Comparison of ENCODE assay signal across 26 mouse cellular contexts in the genomic region with DNA sequence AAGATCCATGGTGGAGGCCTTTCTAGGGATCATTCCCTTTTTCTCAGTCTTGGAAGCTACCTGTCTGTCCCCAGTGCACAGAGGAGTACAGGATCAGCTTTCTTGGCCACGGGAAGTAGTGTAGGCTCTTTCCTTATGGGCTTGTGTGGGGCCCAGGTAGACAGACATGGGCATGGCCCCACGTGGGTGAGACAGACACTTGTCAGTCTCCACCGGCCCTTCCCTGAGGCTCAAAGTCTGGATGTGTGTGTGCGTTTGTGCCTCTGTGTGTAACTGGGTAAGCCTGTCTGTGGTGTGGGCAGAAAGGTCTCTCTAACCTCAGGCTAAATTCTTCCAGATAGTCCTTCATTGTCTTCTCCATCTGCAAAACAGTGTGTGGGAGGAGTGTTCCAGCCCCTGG. TPM values are rescaled to one million over a fixed set of nuclear protein-coding genes. Genes with fewer than 3 reads are reported as not detected.
A peak's percentile ranks its signal among the peaks of the same experiment; 100 is the strongest.
DNase-seq lines count a peak whose midpoint lies in the region; ATAC-seq and TF ChIP-seq lines count a peak whose summit lies in the region.
"Had no signal": no experiment of that assay in that cellular context is flagged by ENCODE, and none has a peak within 500 bp of the region (broad histone marks: within the 10 kb centered on the region; RNA-seq: fewer than 3 reads in every experiment).

No protein-coding gene starts in this region.

- H3K4me2 ChIP-seq in forebrain, embryonic 16.5 days (ENCODE audit: low read length): no peak overlapping the region
- H3K4me2 ChIP-seq in limb, embryonic 12.5 days: no peak overlapping the region
- no peak overlapping the region for H3K4me2 ChIP-seq in midbrain, postnatal 0 days (ENCODE audit: low read depth, low read length, poor library complexity, severe bottlenecking)
- H3K4me2 ChIP-seq in limb, embryonic 14.5 days (replicated peaks; ENCODE audit: low read depth, low read length, severe bottlenecking): no peak overlapping the region
- H3K4me2 ChIP-seq: heart, embryonic 13.5 days; hindbrain, embryonic 12.5 days; liver, embryonic 12.5 days; midbrain, embryonic 15.5 days; neural tube, embryonic 13.5 days had no signal

- H3K27ac ChIP-seq in forebrain, embryonic 10.5 days: 0 out of 2 replicates have a peak overlapping the region, but pooled peaks have one; percentile 40
- H3K27ac ChIP-seq in forebrain, embryonic 16.5 days (ENCODE audit: low read length): no peak overlapping the region
- H3K27ac ChIP-seq in limb, embryonic 12.5 days: peak overlapping the region; percentile 64; the same call in 1 of the 2 replicates
- H3K27ac ChIP-seq in limb, embryonic 10.5 days: no peak overlapping the region
- H3K27ac ChIP-seq in midbrain, embryonic 10.5 days (replicated peaks): 0 out of 2 replicates have a peak overlapping the region, but pooled peaks have one; percentile 43
- no peak overlapping the region for H3K27ac ChIP-seq in midbrain, postnatal 0 days (ENCODE audit: low read depth, low read length)
- no peak overlapping the region for H3K27ac ChIP-seq in limb, embryonic 14.5 days (replicated peaks; ENCODE audit: low read depth, low read length)
- H3K27ac ChIP-seq: heart, embryonic 13.5 days; hindbrain, embryonic 12.5 days; liver, embryonic 12.5 days; midbrain, embryonic 15.5 days; neural tube, embryonic 13.5 days had no signal

- no peaks in the 10 kb centered on the region for H3K36me3 ChIP-seq in forebrain, embryonic 10.5 days (replicated peaks)
- H3K36me3 ChIP-seq in forebrain, embryonic 16.5 days (ENCODE audit: control insufficient read depth, insufficient read depth): no peaks in the 10 kb centered on the region
- no peaks in the 10 kb centered on the region for H3K36me3 ChIP-seq in limb, embryonic 12.5 days
- H3K36me3 ChIP-seq in limb, embryonic 10.5 days: no peaks in the 10 kb centered on the region
- H3K36me3 ChIP-seq in midbrain, embryonic 10.5 days: no peaks in the 10 kb centered on the region
- no peaks in the 10 kb centered on the region for H3K36me3 ChIP-seq in midbrain, postnatal 0 days (ENCODE audit: insufficient read depth, low read length)
- H3K36me3 ChIP-seq in limb, embryonic 14.5 days (ENCODE audit: control insufficient read depth, insufficient read depth, low read length): no peaks in the 10 kb centered on the region
- H3K36me3 ChIP-seq: heart, embryonic 13.5 days; hindbrain, embryonic 12.5 days; liver, embryonic 12.5 days; midbrain, embryonic 15.5 days; neural tube, embryonic 13.5 days had no signal

- ATAC-seq in forebrain, embryonic 16.5 days: no peak
- no peak for ATAC-seq in limb, embryonic 12.5 days (ENCODE audit: insufficient number of reproducible peaks, insufficient read depth, low FRiP score, low TSS enrichment, low read depth)
- no peak for ATAC-seq in midbrain, postnatal 0 days (ENCODE audit: low FRiP score)
- ATAC-seq in limb, embryonic 14.5 days (ENCODE audit: low FRiP score, low read depth): no peak
- ATAC-seq: liver, embryonic 12.5 days; midbrain, embryonic 15.5 days had no signal

- no peaks in the 10 kb centered on the region for H3K9me3 ChIP-seq in forebrain, embryonic 10.5 days
- H3K9me3 ChIP-seq in forebrain, embryonic 16.5 days (ENCODE audit: control insufficient read depth, low read length): no peaks in the 10 kb centered on the region
- H3K9me3 ChIP-seq in limb, embryonic 12.5 days: no peaks in the 10 kb centered on the region
- H3K9me3 ChIP-seq in limb, embryonic 10.5 days (replicated peaks): no peaks in the 10 kb centered on the region
- H3K9me3 ChIP-seq in midbrain, embryonic 10.5 days (replicated peaks): no peaks in the 10 kb centered on the region
- H3K9me3 ChIP-seq in midbrain, postnatal 0 days (ENCODE audit: low read length): no peaks in the 10 kb centered on the region
- H3K9me3 ChIP-seq in limb, embryonic 14.5 days (ENCODE audit: control insufficient read depth, low read length): no peaks in the 10 kb centered on the region
- H3K9me3 ChIP-seq: heart, embryonic 13.5 days; hindbrain, embryonic 12.5 days; liver, embryonic 12.5 days; midbrain, embryonic 15.5 days; neural tube, embryonic 13.5 days had no signal

- no peak for TF ChIP-seq CTCF in midbrain, postnatal 0 days (IDR thresholded peaks at IDR 0.05)

- no peak overlapping the region for H3K4me3 ChIP-seq in forebrain, embryonic 10.5 days
- H3K4me3 ChIP-seq in forebrain, embryonic 16.5 days (replicated peaks; ENCODE audit: low read length): no peak overlapping the region
- H3K4me3 ChIP-seq in limb, embryonic 12.5 days (replicated peaks): no peak overlapping the region
- no peak overlapping the region for H3K4me3 ChIP-seq in limb, embryonic 10.5 days
- H3K4me3 ChIP-seq in midbrain, embryonic 10.5 days: no peak overlapping the region
- H3K4me3 ChIP-seq in midbrain, postnatal 0 days (ENCODE audit: low read depth, low read length): no peak overlapping the region
- no peak overlapping the region for H3K4me3 ChIP-seq in limb, embryonic 14.5 days (replicated peaks; ENCODE audit: low read length)
- H3K4me3 ChIP-seq: heart, embryonic 13.5 days; hindbrain, embryonic 12.5 days; liver, embryonic 12.5 days; midbrain, embryonic 15.5 days; myocyte; neural tube, embryonic 13.5 days had no signal

- H3K27me3 ChIP-seq in forebrain, embryonic 10.5 days (ENCODE audit: poor library complexity, severe bottlenecking): peaks cover 10% of the 10 kb centered on the region
- H3K27me3 ChIP-seq in forebrain, embryonic 16.5 days (replicated peaks; ENCODE audit: control insufficient read depth, insufficient read depth, low read length): peaks cover 3% of the 10 kb centered on the region; the same call in 1 of the 2 replicates
- H3K27me3 ChIP-seq in limb, embryonic 12.5 days: no peaks in the 10 kb centered on the region
- H3K27me3 ChIP-seq in limb, embryonic 10.5 days (ENCODE audit: low read depth, poor library complexity, severe bottlenecking): peaks cover 4% of the 10 kb centered on the region; the same call in 1 of the 2 replicates
- peaks cover 4% of the 10 kb centered on the region for H3K27me3 ChIP-seq in midbrain, embryonic 10.5 days (ENCODE audit: low read depth, poor library complexity, severe bottlenecking)
- H3K27me3 ChIP-seq in midbrain, postnatal 0 days (ENCODE audit: insufficient read depth, low read length): no peaks in the 10 kb centered on the region
- H3K27me3 ChIP-seq in limb, embryonic 14.5 days (ENCODE audit: control insufficient read depth, insufficient read depth, low read length): no peaks in the 10 kb centered on the region

- no peak for DNase-seq in forebrain, embryonic 10.5 days (ENCODE audit: extremely low spot score, low spot score)
- no peak for DNase-seq in limb, embryonic 10.5 days (ENCODE audit: low spot score)
- DNase-seq in midbrain, embryonic 10.5 days (ENCODE audit: low spot score): no peak
- DNase-seq in midbrain, postnatal 0 days (ENCODE audit: low spot score): no peak
- no peak for DNase-seq in limb, embryonic 14.5 days (ENCODE audit: low spot score)
- DNase-seq in adipocyte (ENCODE audit: low spot score): no peak
- DNase-seq: adrenal gland, postnatal 25 days; cerebellum, adult 8-10 months; cerebellum, postnatal 36 days; embryo, embryonic 11 days; gastrocnemius, postnatal 25 days; heart, adult 18-20 months; heart, postnatal 14 days; retina, postnatal 1 day; right cerebral cortex, postnatal 25 days; thymus, postnatal 14 days had no signal

- 74% methylated on average over 4 of the region's 4 CpGs for WGBS in forebrain, embryonic 10.5 days
- 70% methylated on average over 4 of the region's 4 CpGs for WGBS in forebrain, embryonic 16.5 days
- WGBS in limb, embryonic 12.5 days: 66% methylated on average over 4 of the region's 4 CpGs
- WGBS in limb, embryonic 10.5 days: 71% methylated on average over 4 of the region's 4 CpGs
- 79% methylated on average over 4 of the region's 4 CpGs for WGBS in midbrain, embryonic 10.5 days
- WGBS in midbrain, postnatal 0 days: 73% methylated on average over 4 of the region's 4 CpGs
- 67% methylated on average over 4 of the region's 4 CpGs for WGBS in limb, embryonic 14.5 days

- no peak for TF ChIP-seq POLR2A in limb, embryonic 14.5 days (IDR thresholded peaks at IDR 0.05; ENCODE audit: borderline replicate concordance, extremely low read depth, insufficient read depth, insufficient read length)

- peaks cover 39% of the 10 kb centered on the region for H3K4me1 ChIP-seq in forebrain, embryonic 10.5 days
- H3K4me1 ChIP-seq in forebrain, embryonic 16.5 days (replicated peaks; ENCODE audit: control insufficient read depth, insufficient read depth, low read length): no peaks in the 10 kb centered on the region
- H3K4me1 ChIP-seq in limb, embryonic 12.5 days (replicated peaks): peaks cover 17% of the 10 kb centered on the region
- peaks cover 25% of the 10 kb centered on the region for H3K4me1 ChIP-seq in limb, embryonic 10.5 days
- H3K4me1 ChIP-seq in midbrain, embryonic 10.5 days: peaks cover 18% of the 10 kb centered on the region
- H3K4me1 ChIP-seq in midbrain, postnatal 0 days (ENCODE audit: insufficient read depth, low read length): no peaks in the 10 kb centered on the region
- H3K4me1 ChIP-seq in limb, embryonic 14.5 days (ENCODE audit: control insufficient read depth, insufficient read depth, low read length): peaks cover 5% of the 10 kb centered on the region; the same call in 1 of the 2 replicates
- H3K4me1 ChIP-seq: heart, embryonic 13.5 days; hindbrain, embryonic 12.5 days; liver, embryonic 12.5 days had no signal

- H3K9ac ChIP-seq in forebrain, embryonic 16.5 days (replicated peaks; ENCODE audit: low read depth, low read length): no peak overlapping the region
- no peak overlapping the region for H3K9ac ChIP-seq in limb, embryonic 12.5 days (replicated peaks)
- no peak overlapping the region for H3K9ac ChIP-seq in midbrain, postnatal 0 days (replicated peaks; ENCODE audit: low read length, poor library complexity, severe bottlenecking)
- H3K9ac ChIP-seq in limb, embryonic 14.5 days (ENCODE audit: low read depth, low read length, severe bottlenecking): 0 out of 2 replicates have a peak overlapping the region, but pooled peaks have one; percentile 4
- H3K9ac ChIP-seq: heart, embryonic 13.5 days; hindbrain, embryonic 12.5 days; liver, embryonic 12.5 days; midbrain, embryonic 15.5 days; neural tube, embryonic 13.5 days had no signal

RNA-seq across cellular contexts. Expression of a gene that starts 17.7 kb away (rescaled TPM):
- polyA plus RNA-seq in forebrain, embryonic 10.5 days (2016; fragmentation: Nextera tagmentation; extraction: Ambion mirVana): 3.0 and 4.0 TPM in 2 replicates
- polyA plus RNA-seq in forebrain, embryonic 16.5 days (2015; fragmentation: Nextera tagmentation; extraction: Ambion mirVana): 55.3 and 55.8 TPM in 2 replicates
- 17.6 and 21.3 TPM in 2 replicates for polyA plus RNA-seq in limb, embryonic 12.5 days (2016; fragmentation: Nextera tagmentation; extraction: Ambion mirVana)
- 13.2 and 18.4 TPM in 2 replicates for polyA plus RNA-seq in limb, embryonic 10.5 days (2016; fragmentation: Nextera tagmentation; extraction: Ambion mirVana)
- 3.9 and 7.0 TPM in 2 replicates for polyA plus RNA-seq in midbrain, embryonic 10.5 days (2016; fragmentation: Nextera tagmentation; extraction: Ambion mirVana)
- 93.5 and 115 TPM in 2 replicates for total RNA-seq in midbrain, postnatal 0 days (2014; rRNA removed)
- polyA plus RNA-seq in midbrain, postnatal 0 days (2015; fragmentation: Nextera tagmentation; extraction: Ambion mirVana): 52.3 and 58.4 TPM in 2 replicates
- 38.1 and 48.5 TPM in 2 replicates for polyA plus RNA-seq in limb, embryonic 14.5 days (2012; rRNA removed)
- polyA plus RNA-seq in limb, embryonic 14.5 days (2014; fragmentation: Nextera tagmentation; extraction: Ambion mirVana): 32.1 and 34.4 TPM in 2 replicates
- total RNA-seq: gastrocnemius, postnatal 25 days; heart, adult 18-20 months; heart, postnatal 14 days; megakaryocyte, adult 5-6 weeks had no signal
- polyA plus RNA-seq: spleen, adult 2 months had no signal

RNA-seq across cellular contexts. Expression of a gene that starts 24.2 kb away (rescaled TPM):
- polyA plus RNA-seq in forebrain, embryonic 10.5 days (2016; fragmentation: Nextera tagmentation; extraction: Ambion mirVana): 12.9 and 13.2 TPM in 2 replicates
- polyA plus RNA-seq in forebrain, embryonic 16.5 days (2015; fragmentation: Nextera tagmentation; extraction: Ambion mirVana): 8.3 and 9.5 TPM in 2 replicates
- 36.9 and 40.4 TPM in 2 replicates for polyA plus RNA-seq in limb, embryonic 12.5 days (2016; fragmentation: Nextera tagmentation; extraction: Ambion mirVana)
- polyA plus RNA-seq in limb, embryonic 10.5 days (2016; fragmentation: Nextera tagmentation; extraction: Ambion mirVana): 29.8 and 36.8 TPM in 2 replicates
- polyA plus RNA-seq in midbrain, embryonic 10.5 days (2016; fragmentation: Nextera tagmentation; extraction: Ambion mirVana): 11.8 TPM in 2 replicates
- 6.6 and 7.1 TPM in 2 replicates for total RNA-seq in midbrain, postnatal 0 days (2014; rRNA removed)
- 8.9 and 9.4 TPM in 2 replicates for polyA plus RNA-seq in midbrain, postnatal 0 days (2015; fragmentation: Nextera tagmentation; extraction: Ambion mirVana)
- 51.7 and 52.2 TPM in 2 replicates for polyA plus RNA-seq in limb, embryonic 14.5 days (2012; rRNA removed)
- 42.2 and 48.1 TPM in 2 replicates for polyA plus RNA-seq in limb, embryonic 14.5 days (2014; fragmentation: Nextera tagmentation; extraction: Ambion mirVana)
- total RNA-seq: megakaryocyte, adult 5-6 weeks had no signal

RNA-seq across cellular contexts. Expression of a gene that starts 32.7 kb away (rescaled TPM):
- 27.6 and 28.7 TPM in 2 replicates for polyA plus RNA-seq in forebrain, embryonic 10.5 days (2016; fragmentation: Nextera tagmentation; extraction: Ambion mirVana)
- polyA plus RNA-seq in forebrain, embryonic 16.5 days (2015; fragmentation: Nextera tagmentation; extraction: Ambion mirVana): 14.1 and 16.7 TPM in 2 replicates
- polyA plus RNA-seq in limb, embryonic 12.5 days (2016; fragmentation: Nextera tagmentation; extraction: Ambion mirVana): 53.2 and 55.1 TPM in 2 replicates
- polyA plus RNA-seq in limb, embryonic 10.5 days (2016; fragmentation: Nextera tagmentation; extraction: Ambion mirVana): 47.4 and 53.4 TPM in 2 replicates
- 20.5 and 21.9 TPM in 2 replicates for polyA plus RNA-seq in midbrain, embryonic 10.5 days (2016; fragmentation: Nextera tagmentation; extraction: Ambion mirVana)
- total RNA-seq in midbrain, postnatal 0 days (2014; rRNA removed): 3.0 and 7.9 TPM in 2 replicates
- 2.5 and 3.5 TPM in 2 replicates for polyA plus RNA-seq in midbrain, postnatal 0 days (2015; fragmentation: Nextera tagmentation; extraction: Ambion mirVana)
- polyA plus RNA-seq in limb, embryonic 14.5 days (2012; rRNA removed): 56.5 and 67.1 TPM in 2 replicates
- polyA plus RNA-seq in limb, embryonic 14.5 days (2014; fragmentation: Nextera tagmentation; extraction: Ambion mirVana): 32.0 and 34.2 TPM in 2 replicates

RNA-seq across cellular contexts. Expression of a gene that starts 34.7 kb away (rescaled TPM):
- polyA plus RNA-seq in forebrain, embryonic 10.5 days (2016; fragmentation: Nextera tagmentation; extraction: Ambion mirVana): 25.1 and 26.0 TPM in 2 replicates
- polyA plus RNA-seq in forebrain, embryonic 16.5 days (2015; fragmentation: Nextera tagmentation; extraction: Ambion mirVana): 38.6 and 41.2 TPM in 2 replicates
- polyA plus RNA-seq in limb, embryonic 12.5 days (2016; fragmentation: Nextera tagmentation; extraction: Ambion mirVana): 58.5 and 66.3 TPM in 2 replicates
- 33.2 and 41.3 TPM in 2 replicates for polyA plus RNA-seq in limb, embryonic 10.5 days (2016; fragmentation: Nextera tagmentation; extraction: Ambion mirVana)
- 29.8 and 34.3 TPM in 2 replicates for polyA plus RNA-seq in midbrain, embryonic 10.5 days (2016; fragmentation: Nextera tagmentation; extraction: Ambion mirVana)
- 22.8 and 32.0 TPM in 2 replicates for total RNA-seq in midbrain, postnatal 0 days (2014; rRNA removed)
- polyA plus RNA-seq in midbrain, postnatal 0 days (2015; fragmentation: Nextera tagmentation; extraction: Ambion mirVana): 42.4 and 48.7 TPM in 2 replicates
- polyA plus RNA-seq in limb, embryonic 14.5 days (2012; rRNA removed): 150 and 198 TPM in 2 replicates
- 90.8 and 95.6 TPM in 2 replicates for polyA plus RNA-seq in limb, embryonic 14.5 days (2014; fragmentation: Nextera tagmentation; extraction: Ambion mirVana)

RNA-seq across cellular contexts. Expression of a gene that starts 44.7 kb away (rescaled TPM):
- 32.1 and 39.5 TPM in 2 replicates for polyA plus RNA-seq in forebrain, embryonic 10.5 days (2016; fragmentation: Nextera tagmentation; extraction: Ambion mirVana)
- polyA plus RNA-seq in forebrain, embryonic 16.5 days (2015; fragmentation: Nextera tagmentation; extraction: Ambion mirVana): 40.4 and 55.2 TPM in 2 replicates
- polyA plus RNA-seq in limb, embryonic 12.5 days (2016; fragmentation: Nextera tagmentation; extraction: Ambion mirVana): 27.0 and 32.1 TPM in 2 replicates
- polyA plus RNA-seq in limb, embryonic 10.5 days (2016; fragmentation: Nextera tagmentation; extraction: Ambion mirVana): 29.4 TPM in 2 replicates
- polyA plus RNA-seq in midbrain, embryonic 10.5 days (2016; fragmentation: Nextera tagmentation; extraction: Ambion mirVana): 30.5 and 34.9 TPM in 2 replicates
- 63.4 and 88.8 TPM in 2 replicates for total RNA-seq in midbrain, postnatal 0 days (2014; rRNA removed)
- 73.6 and 79.4 TPM in 2 replicates for polyA plus RNA-seq in midbrain, postnatal 0 days (2015; fragmentation: Nextera tagmentation; extraction: Ambion mirVana)
- polyA plus RNA-seq in limb, embryonic 14.5 days (2012; rRNA removed): 80.4 and 97.6 TPM in 2 replicates
- 45.9 and 48.2 TPM in 2 replicates for polyA plus RNA-seq in limb, embryonic 14.5 days (2014; fragmentation: Nextera tagmentation; extraction: Ambion mirVana)

Comparison
In these comparisons a context has a peak if more than half of its experiments do, and no peak if none do; other contexts are left out.
1. H3K27ac ChIP-seq: peak in forebrain, embryonic 10.5 days (single experiment), limb, embryonic 12.5 days (single experiment) and midbrain, embryonic 10.5 days (single experiment); none in forebrain, embryonic 16.5 days (single experiment), limb, embryonic 10.5 days (single experiment), midbrain, postnatal 0 days (single experiment) and limb, embryonic 14.5 days (single experiment).